Mouse (Mus musculus) liver, postnatal 0 days (tissue): ENCODE measurements around the gene Lrrc18.

ENCODE experiments used
- CTCF ChIP-seq: sonication (generic); IDR thresholded peaks from 2 replicates; pipeline ENCODE4 v1.5.1; 2016; ENCODE audit warnings: antibody characterized with exemption, low read depth
- EP300 ChIP-seq: IDR thresholded peaks from 2 replicates; pipeline ENCODE4 v1.6.1; 2016; ENCODE audit warnings: antibody characterized with exemption, low read depth, mild to moderate bottlenecking

GRCm38 (mm10) chr14:32958671-32959070 lies 32.5 kb upstream of the Lrrc18 start:
- TF ChIP-seq CTCF, result no peak
- TF ChIP-seq EP300, result no peak
